Mouse (Mus musculus) splenic B cell, adult 2 months (primary cell): ENCODE data around the gene Flywch1.

Experiments
- DNase-seq: peaks from one replicate; pipeline ENCODE4 v3.0.0-alpha.2; 2011; ENCODE audit warnings: low read depth, low spot score
- H3K27me3 ChIP-seq: 2 replicates; pipeline ENCODE4 v1.6.1; 2012; ENCODE audit warnings: mild to moderate bottlenecking, low read length, moderate library complexity, mixed read lengths; ENCODE audit not compliant: control insufficient read depth, poor library complexity, insufficient read depth, severe bottlenecking
- H3K36me3 ChIP-seq: 2 replicates; pipeline ENCODE4 v1.6.1; 2012; ENCODE audit warnings: mild to moderate bottlenecking, low read length, moderate library complexity, mixed read lengths; ENCODE audit not compliant: control insufficient read depth, poor library complexity, insufficient read depth, severe bottlenecking

The Flywch1 gene

GRCm38 (mm10) chr17:23725477-23725876 is 45.9 kb downstream of the Flywch1 start:
- no peaks in the 10 kb centered on the region for H3K27me3 ChIP-seq

DNA sequence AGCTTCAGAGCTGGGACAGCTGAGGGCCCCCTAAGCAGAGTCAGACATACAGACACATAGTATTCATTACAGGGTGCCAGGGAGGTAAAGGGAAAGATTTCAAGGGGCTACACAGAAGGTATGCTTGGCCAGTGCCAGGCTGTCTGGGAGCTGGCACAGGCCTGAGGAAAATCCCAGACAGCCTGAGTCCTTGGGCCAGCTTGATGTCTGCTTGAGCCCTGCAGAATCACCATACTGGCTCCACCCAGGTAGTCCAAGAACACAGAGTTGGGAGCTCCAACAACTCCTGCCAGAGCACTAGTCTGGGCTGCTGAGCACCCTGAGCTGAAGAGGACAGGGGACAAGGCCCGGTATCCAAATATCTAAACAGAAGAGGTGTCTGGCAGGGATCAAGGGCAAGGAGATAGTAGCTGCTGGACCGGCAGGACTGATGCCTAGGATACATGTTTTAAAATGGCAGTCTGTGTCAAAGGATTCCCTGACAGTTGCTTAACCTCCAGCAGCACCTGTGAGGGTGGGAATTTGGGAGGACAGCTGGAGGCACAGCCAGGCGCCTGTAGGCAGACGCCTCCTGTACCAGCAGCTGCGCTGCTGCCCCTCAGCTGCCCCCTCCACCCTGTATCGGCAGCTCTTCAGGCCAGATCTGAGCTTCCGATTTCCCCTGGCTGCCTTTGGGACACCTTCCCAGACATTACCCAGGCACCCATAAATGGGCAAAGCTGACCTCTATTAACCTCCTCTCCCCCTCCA is 48.9 kb downstream of the Flywch1 start, which contains the start of gene 1520401A03Rik:
Gene 1520401A03Rik (minus strand): TSS at position 408 of the 750 bp plus-strand sequence.
- no peaks in the 10 kb centered on the region; the same call in 1 of the 2 replicates for H3K36me3 ChIP-seq
- no peak for DNase-seq
- no peaks in the 10 kb centered on the region for H3K27me3 ChIP-seq

More at GRCm38 (mm10) chr17:23725477-23725876, 45.9 kb downstream of the Flywch1 start:
- no peak for DNase-seq
- H3K36me3 ChIP-seq: no peaks in the 10 kb centered on the region; the same call in 1 of the 2 replicates

DNA sequence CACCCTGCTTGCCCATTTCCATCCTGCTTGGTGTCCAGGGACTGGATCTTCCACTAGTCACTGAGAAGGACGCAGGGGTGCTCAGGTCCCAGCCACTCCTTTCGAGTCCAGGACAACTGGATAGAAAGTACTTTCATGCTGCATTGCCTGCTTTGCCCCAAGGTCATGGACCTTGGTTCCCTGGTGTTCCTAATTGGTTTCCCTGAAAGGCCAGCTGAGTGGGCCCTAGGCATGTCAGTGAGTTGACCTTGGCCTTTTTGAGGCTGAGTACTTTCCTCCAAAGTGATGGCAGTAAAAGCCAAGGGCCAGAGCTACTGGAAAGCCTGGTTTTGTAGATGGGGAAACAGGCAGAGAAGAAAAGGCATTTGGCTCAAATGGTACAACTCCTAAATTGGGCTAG is 49.5 kb downstream of the Flywch1 start:
- Histone ChIP-seq H3K36me3 (no peaks in the 10 kb centered on the region; the same call in 1 of the 2 replicates), H3K27me3 (no peaks in the 10 kb centered on the region)
- DNase-seq: no peak

- H3K27me3 ChIP-seq: no peaks in the 10 kb centered on the region
- DNase-seq: no peak
- no peaks in the 10 kb centered on the region; the same call in 1 of the 2 replicates for H3K36me3 ChIP-seq
Measured at GRCm38 (mm10) chr17:23719455-23719854, 51.9 kb downstream of the Flywch1 start.

DNA sequence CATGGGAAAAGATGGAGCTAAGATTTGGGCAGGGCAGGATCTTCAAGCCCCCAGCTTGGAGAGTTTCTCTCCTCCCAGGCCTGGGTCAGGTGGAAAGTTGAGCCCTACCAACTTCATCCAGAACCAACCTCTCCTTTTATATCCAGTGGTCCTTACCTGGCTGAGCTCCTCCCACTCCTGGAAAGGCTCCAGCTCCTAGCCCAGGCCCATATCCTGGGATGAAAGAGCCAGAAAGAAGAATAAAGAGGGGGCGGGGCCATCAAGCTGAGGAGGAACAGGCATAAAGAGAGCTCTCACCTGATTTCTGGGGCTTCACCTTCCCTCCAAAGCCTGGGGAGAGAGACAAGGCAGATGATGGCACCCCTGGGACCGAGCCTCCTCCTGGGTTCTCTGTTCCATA is 54.4 kb downstream of the Flywch1 start:
- DNase-seq: no peak
- no peaks in the 10 kb centered on the region for H3K36me3 ChIP-seq

GRCm38 (mm10) chr17:23706212-23706611 is 65.2 kb downstream of the Flywch1 start:
- no peaks in the 10 kb centered on the region for H3K27me3 ChIP-seq
- no peaks in the 10 kb centered on the region for H3K36me3 ChIP-seq
- peak; percentile 85 for DNase-seq

More for the DNA sequence above, 54.4 kb downstream of the Flywch1 start:
- H3K27me3 ChIP-seq: no peaks in the 10 kb centered on the region

- no peak for DNase-seq
- Histone ChIP-seq H3K27me3 (no peaks in the 10 kb centered on the region), H3K36me3 (no peaks in the 10 kb centered on the region)
Measured at GRCm38 (mm10) chr17:23705525-23706104, 65.8 kb downstream of the Flywch1 start.

GRCm38 (mm10) chr17:23704741-23705140 is 66.7 kb downstream of the Flywch1 start:
- Histone ChIP-seq H3K36me3 (no peaks in the 10 kb centered on the region), H3K27me3 (no peaks in the 10 kb centered on the region)
- DNase-seq: no peak

GRCm38 (mm10) chr17:23703301-23703700 is 68.1 kb downstream of the Flywch1 start:
- no peak for DNase-seq
- H3K27me3 ChIP-seq: no peaks in the 10 kb centered on the region
- H3K36me3 ChIP-seq: no peaks in the 10 kb centered on the region
